Mouse (Mus musculus) natural killer cell, adult 2 months (primary cell): ENCODE data around the gene Pygo1.
A peak's percentile ranks its signal among the peaks of the same experiment; 100 is the strongest.

ENCODE experiments used
- DNase-seq, 2 experiments: peaks; one replicate each; pipeline ENCODE4 v3.0.0; 2022; ENCODE audit warnings: low spot score in 2 of 2

Pygo1 gene

DNA sequence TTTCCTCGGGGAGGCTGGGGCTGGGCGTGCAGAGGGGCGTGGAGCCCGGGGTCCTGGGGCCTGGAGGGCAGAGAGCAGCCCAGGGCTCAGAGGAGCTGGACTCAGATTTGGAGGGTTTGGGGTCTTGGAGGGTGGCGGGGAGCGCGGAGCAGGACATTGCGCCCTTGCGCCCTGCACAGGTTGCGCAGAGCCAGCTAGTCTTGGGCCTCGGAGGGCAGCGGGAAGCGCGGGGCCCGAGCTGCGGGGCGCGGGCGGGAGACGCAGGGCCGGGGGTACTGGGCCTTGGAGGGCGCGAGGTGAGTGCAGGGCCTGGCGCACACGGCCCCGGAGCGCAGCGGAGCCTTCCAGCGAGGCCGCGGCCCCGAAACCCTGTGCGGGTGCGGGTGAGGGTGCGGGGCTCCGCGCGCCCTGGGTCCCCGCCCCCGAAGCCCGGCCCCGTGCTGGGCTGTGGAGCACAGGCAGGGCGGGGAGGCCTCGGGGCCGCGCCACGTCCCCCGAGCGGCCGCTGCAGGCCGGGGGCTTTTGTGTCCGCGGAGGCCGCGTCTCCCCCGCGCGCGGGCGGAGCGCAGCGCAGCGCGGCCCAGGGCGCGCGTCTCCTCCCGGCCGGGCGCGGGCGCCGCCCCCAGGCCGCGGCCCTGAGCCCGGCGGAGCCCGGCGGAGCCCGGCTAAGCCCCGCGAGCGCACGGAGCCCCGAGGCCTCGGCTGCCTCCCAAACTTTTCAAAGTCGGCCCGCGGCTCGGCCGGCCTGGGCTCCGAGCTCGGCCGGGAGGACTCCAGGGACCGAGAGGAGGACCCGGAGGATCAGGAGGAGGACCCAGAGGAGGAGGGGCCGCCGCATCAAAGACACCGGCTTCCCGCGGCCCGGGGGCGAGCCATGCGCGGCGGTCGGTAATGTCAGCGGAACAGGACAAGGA is at the start of gene Pygo1:
Gene Pygo1 (plus strand): TSS at position 625 of the 914 bp plus-strand sequence.
- no peak for DNase-seq

DNA sequence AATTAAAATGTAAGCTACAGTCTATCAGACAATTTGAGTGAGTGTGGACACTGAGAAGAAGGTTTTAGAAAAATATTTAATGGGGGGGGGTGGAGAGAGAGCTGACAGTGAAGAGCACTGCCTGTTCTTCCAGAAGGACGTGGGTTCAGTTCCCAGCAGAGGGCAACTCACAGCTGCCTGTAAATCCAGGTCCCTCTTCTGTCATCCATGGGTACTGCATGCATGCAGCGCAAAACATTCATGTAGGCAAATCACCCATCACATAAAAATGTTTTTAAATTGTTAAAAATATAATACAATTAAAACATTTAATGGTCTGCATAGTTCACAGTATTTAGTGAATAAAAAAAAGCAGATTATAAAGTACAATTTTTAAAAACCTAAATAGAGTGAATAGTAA is 49.6 kb upstream of the Pygo1 start:
- DNase-seq: no peak

DNA sequence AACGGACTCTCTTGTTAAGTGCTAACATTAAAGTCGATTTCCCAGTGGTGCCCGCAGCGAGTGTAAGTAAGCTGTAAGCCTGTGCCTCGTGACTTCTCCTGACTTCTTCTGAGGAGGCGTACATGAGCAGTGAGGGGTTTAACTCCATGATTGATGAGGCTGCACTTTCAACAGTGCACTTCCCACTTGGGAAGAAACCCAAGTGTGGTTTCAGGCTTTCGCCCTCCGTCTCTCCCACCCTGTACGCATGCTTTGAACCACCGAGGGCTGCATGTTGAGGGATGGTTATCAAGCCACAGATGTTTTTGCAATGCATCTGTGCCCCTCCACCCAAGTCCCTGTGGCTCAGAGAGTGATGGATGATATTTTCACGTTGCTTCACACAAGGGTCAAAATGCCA is 47.5 kb upstream of the Pygo1 start:
- no peak for DNase-seq

DNA sequence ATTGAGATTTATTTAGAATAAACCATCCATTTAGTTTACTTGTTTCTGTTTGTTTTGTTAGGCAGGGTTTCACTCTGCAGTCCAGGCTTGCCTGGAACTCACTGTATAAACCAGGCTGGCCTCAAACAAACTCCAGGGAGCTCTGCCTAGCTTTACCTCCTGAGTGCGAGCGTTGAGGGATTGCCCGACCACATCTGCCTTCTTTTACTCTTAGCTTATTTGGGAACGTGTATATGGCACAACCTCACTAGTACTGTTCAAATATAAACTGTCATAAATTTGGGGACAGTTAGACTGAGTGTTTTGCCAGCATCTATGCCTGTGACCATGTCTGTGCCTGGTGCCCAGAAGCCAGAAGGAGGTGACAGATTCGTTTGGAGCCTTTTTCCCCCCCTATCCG is 46.8 kb upstream of the Pygo1 start:
- DNase-seq: no peak

DNA sequence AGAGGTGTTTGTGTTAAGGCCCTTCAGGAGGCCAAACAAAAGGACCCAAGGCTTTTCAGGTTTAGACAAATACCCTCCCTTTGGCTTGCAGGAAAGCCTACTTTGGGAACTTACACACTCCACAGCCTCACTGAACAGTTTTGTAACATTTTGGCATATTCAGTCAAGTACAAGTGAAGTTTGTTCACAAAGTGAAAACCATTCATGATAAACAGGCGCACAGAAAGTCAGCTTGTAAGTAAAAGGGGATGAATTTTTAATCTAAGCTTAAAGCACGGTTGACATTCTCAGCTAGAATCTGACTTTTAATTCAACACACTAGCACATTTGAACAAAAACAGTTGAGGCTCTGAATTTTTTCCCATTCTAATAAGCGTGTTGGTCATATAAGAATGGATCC is 45.8 kb upstream of the Pygo1 start:
- no peak for DNase-seq

DNA sequence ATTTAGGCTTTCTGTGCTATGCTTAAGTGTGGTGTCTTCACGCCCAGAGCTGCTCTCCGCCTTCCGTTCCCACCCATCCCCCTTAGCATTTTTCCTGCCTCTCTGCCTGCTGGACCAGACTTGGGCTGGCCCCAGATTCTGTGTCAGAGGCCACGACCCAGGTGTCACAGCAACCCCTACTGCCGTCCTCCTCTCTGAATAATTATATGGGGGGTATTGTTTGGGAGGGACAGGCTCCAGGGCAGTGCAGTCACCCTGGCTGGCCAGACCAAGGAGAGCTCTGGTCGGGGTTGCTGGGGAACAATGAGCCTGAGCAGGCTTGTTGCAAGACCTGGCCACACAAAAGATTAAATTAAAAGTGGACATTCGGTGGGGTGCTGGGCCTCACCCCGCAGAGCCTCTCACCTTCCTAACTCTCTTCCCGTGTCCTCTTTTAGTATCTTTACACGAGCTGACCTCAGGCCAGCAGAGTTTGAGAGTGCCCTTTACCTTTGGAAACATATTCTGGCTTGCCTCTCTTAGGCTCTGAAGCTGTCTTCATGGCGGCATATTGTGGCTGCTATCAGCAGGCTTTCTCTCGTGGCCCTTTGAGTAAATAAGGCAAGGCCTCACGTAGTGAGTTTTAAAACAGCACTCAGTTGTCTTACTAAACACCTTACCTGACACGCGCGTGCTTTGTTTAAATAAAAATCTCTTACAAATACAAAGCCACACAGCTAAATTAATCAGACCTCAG is 45.1 kb upstream of the Pygo1 start:
- no peak for DNase-seq

DNA sequence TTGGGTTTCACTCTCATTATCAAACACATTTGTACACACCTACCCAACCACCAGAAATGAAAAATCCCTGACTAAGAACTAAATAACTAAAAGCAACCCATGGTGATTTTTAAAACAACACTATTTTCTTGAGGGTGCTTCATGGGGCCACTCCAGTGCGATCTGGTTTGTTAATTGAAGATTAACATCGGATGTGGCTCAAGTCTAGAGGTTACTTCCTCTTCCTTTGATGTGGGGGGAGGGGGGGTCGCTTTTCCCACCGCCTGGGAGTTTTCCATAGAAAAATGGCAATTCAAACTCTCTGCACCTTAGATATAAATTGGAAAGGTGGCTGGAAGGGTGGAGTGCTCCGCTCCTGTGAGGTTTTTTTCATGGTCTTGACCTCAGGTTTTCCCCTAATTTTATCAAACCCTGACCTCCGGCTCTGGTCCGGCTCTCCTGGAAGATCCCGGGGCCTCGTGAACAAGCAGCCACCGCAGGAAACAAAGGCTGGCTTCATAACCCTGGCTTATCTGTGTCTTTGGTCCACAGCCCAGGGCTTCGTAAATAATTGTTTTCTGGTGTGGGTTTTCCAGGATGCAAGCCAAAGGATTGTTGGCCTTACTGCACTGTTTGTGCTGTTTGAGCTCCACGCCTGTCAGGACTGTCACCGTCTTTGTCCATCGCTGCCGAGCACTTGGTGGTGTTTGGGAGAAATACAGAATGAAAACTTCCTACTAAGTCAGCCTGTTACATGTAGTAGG is 44.2 kb upstream of the Pygo1 start:
- no peak for DNase-seq

DNA sequence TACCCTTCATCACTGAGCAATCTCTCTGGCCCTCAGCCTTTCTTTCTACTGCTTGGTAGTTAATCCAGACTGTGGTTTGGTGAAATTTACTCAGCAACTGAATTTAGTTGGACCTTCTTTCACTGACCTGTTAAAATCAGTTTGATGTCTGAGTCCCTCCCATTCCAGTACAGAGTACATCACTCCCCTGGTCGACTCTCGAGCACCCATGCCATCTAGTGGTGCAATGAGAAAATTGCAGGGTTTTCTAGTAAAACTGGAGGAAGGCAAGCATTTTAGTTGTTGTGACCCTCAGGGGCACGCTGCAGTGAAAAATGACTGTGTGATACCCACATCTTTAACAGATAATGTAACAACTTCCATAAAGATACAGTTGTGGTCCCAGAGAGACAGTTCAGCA is 41.5 kb upstream of the Pygo1 start:
- DNase-seq: peak in 1 of 2 experiments; percentile 23

DNA sequence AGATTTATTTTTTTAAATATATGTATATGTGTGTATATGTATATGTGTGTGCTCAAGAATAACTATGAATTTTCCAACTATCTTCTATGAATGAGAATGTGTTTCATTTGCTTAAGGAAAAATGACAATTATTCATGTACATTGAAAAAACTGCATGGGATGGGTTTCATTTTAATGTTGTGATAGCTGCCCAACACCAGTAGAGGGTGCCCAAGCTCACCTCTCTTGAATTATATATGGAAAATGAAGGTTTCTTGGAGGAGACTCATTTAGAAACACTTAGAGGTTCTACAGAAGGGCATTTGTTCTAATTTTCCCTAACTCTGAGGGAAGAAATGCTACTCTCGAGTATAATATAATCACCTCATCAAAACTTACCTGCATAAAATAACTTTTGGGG is 35.7 kb upstream of the Pygo1 start:
- DNase-seq: no peak

DNA sequence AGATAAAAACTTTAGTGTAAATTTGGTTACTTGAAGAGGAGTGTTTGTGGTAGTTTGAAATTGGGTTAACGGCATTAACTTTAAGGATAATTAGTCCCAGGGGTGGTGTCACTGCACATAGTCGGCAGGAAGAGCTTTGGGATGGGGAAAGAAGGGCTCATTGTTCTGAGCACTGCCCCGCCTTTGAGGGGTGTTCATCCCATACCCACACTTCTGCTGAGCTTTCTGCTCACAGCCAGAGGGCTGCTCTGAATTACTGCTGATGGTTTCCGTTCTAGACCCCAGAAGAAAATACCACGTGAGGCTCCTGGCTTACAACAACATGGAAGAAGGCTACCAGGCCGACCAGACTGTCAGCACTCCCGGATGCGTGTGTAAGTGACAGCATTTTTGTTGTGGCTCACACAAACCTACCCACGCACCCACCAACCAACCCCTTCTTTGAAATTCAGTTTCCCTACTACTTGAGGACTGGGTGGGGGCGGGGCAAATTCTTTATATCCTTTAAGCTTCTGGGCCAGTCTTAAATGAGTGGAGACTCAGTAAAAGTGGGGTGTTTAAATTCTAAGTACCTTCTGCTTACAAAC is 34.9 kb upstream of the Pygo1 start:
- no peak for DNase-seq

DNA sequence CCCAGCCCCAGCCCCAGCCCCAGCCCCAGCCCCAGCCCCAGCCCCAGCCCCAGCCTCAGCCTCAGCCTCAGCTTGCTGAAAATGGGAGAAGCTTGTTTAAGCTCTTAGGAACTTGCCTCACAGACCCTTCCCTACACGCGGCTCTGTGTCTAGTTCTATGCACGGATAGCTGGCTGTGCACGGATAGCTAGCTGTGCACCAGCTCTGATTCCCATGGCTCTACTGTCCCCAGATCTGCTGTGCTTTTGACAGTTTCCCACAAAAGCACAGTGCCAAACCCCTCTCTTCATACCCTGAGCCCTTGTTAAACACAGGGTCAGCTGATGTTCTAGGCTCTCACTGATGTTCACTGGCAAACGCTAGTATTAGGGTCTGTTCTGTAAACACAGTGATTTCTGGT is 32.7 kb upstream of the Pygo1 start:
- no peak for DNase-seq

DNA sequence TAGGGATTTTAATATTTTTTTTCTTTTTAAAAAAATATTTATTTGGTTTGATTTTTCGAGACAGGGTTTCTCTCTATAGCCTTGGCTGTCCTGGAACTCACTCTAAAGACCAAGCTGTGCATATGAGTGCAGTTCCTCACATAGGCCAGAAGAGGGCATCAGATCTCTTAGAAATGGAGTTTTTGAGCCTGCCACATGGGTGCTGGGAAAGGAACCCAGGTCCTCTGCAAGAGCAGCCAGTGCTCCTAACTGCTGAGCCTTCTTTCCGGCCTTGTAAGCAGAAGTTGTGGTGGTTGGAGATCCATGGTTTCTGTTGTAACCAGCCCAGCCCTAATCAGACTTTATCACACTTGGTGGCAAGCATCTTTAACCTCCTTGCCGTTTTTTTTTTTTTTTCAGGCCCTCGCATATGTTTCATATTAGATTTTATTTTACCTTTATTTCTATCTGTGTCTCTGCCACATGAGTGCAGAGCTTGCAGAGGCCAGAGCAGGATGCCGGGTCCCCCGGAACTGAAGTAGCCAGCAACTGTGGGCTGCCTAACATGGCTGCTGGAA is 30.6 kb upstream of the Pygo1 start:
- DNase-seq: no peak

DNA sequence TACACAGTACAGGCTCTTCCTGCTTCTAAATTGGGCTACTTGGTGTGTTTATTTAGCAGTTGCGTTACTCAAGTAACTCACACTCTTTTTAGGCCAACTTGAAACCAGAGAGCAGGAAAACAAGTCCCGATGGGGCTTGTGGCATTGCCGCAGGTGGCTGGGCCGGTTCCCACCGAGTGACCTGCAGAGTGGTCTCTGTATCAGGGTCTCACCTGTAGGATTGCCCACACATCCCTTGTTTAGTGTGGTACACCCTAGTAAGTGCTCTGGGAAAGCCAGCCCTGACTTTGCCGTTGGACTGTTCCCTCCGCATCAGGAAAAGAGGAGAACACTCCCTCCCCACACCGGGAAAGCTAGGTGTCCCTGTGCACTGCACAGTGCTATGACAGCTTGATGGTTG is 23.4 kb upstream of the Pygo1 start:
- no peak for DNase-seq

DNA sequence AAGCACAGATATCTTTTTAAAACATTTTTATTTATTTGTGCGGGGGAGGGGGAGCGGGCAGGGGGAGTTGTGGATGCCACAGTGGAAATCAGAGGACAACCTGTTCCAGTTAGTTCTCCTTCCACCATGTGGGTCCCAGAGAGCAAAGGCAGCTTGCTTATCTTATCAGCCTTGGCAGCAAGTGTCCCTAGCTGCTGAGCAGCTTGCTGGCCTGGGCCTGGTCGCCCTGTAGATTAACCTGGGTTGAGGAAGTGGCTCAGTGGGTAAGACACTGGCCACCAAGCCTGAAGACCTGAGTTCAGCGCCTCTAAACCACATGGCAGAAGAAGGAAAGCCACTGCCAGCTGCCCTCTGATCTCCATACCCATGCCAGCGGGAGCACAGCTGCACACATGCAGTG is 22.8 kb upstream of the Pygo1 start:
- DNase-seq: no peak

DNA sequence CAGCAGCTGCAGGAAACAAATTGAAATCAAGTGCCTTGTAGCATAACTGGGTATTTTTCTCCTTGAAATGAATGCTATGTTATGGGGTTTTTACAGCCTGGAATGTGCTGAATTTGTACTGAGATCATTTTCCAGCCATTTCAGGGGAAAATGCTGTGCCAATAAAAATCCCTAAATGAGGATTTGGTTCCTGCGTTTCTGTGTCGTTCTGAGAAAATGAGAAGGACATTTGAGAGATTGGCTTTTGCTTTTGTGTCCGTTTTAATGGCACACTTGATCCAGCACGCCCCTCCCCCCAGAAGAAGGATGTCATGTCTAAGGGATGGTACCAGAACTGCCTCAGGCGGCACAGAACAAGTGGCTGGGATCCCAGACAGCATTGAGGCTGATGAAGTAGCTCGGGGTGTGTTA is 18.7 kb upstream of the Pygo1 start:
- no peak for DNase-seq

DNA sequence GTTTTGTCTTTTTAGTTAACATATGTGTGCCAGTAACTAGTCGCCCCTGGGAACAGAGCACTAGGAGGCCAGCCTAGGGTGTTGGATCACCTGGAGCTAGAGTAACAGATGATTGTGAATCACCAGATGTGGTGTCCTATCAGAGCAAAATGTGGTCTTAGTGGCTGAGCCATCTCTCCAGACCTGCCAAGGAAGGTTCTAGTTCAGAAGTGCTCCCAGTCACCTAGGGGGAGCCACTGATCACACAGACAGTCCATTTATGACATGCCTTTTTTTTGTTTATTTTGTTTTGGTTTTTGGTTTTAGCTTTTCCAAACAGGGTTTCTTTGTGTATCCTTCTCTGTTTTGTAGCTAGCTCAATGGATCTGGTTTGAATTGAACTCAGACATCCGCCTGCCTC is 14.1 kb upstream of the Pygo1 start:
- no peak for DNase-seq

DNA sequence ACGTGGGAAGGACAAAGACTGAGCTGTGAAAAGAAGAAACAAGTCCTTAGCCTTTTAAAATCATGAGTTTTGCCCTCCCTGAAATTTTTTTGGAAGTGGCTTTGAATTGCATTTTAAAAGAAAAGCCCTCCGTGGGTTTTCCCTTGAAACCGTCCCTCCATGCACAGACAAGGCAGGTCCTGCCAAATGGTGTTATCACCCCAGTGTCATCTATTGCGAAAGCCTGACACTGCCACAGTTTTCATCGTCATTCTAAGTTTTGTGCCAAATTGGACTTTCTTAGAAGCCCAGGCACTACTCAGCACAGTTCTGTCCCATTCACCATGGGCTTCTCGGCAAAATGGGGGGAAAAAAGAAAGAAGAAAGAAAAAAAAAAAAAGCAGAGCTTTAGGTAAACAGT is 11.9 kb upstream of the Pygo1 start:
- DNase-seq: no peak

DNA sequence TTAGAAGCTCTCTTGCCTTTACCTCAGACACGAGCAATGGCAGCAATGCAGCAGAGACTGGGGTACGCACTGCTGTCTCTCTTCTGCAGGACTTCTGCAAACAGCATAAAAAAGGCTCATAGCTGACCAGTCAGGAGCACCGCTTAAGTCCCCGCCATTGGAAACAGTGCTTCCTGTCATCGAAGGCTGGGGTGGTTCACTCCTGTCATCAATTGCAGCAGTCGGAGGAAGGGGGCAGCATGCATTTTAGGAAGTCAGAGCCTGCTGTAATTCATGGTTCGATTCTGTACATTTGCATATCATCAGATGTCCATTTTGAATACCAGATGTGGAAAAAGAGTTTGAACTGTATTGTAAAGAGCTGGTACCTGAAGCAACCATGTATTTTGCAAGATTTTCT is 9.7 kb upstream of the Pygo1 start:
- no peak for DNase-seq

DNA sequence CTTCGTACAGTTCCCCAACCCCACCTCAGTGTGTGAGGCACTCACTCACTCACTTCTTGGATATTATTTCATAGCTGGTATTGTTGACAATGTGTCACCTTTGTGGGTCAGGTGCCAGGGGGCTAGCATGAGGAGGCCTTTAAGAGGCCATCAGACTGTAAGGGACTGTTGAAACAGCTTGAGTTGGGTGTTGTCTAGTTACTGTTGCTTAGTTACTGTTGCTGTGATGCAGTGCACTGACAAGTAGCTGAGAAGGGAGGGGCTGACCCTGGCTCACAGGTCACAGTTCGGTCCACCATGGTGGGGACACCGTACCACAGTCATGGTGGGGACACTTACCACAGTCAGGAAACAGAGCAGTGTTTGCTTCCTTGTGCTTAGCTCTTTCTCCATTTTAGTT is 2.4 kb upstream of the Pygo1 start:
- no peak for DNase-seq

DNA sequence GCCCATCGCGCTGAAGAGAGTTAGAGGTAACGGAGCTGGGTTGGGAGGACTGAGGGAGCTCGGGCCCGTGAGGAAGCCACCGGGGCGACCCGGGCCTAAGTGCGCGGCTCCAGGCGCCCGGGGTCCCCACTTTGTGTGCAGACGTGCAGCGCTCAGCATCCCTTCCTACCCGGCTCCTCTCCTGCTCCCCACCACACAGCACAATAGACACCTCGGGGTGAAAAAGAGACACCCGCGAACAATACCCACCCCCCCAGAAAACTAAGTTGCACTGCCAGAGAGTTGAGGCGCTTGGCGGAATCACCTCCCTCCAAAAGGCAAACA is 452 bp downstream of the Pygo1 start:
- no peak for DNase-seq

DNA sequence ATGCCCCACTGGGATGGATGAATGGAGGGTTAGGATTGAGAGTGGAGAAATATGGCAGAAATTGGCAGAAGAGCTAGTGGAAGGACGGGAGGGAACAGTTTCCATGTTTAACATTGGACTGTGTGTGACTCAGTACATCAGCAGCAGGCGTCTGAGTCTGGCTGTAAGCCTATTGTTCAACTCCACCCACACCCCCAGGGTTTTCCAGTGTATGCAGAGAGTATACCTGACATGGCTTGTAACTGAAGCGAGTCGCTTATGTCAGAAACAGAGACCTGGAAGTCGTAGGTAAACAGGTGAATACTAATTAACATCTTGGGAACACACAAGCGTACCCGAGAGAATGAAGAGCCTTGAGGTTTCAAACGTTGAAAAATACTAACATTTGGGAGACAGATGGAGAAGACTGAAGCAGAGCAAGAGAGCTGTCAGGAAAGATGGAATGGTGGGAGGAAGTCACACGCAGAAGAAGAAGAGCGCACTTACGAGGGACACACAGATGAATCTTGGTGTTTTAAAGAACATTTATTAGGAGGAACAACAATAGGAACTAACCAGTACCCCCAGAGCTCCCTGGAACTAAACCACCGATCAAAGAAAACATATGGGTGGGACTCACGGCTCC is 5.8 kb downstream of the Pygo1 start:
- no peak for DNase-seq

DNA sequence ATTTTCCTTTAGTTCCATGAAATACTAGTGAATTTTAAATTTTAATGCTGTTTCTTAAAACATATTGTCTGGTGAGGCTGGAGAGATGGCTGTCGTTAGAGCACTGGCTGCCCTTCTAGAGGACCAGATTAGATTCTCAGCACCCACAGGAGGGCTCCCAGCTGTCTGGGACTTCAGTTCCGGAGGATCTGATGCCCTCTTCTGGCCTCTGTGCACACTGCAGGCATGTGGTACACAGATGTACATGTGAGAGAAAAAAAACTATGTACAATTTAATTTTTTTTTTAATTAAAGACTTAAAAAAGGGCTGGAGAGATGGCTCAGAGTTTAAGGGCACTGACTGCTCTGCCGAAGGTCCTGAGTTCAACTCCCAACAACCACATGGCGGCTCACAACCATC is 9.9 kb downstream of the Pygo1 start:
- DNase-seq: no peak
